Mouse (Mus musculus) ES-Bruce4 (cell line): ENCODE data around the gene Pnp2.

Source experiments
- CTCF ChIP-seq: IDR thresholded peaks from one replicate; pipeline ENCODE4 v1.8.1; 2011; ENCODE audit warnings: low read depth, low read length
- EP300 ChIP-seq: IDR thresholded peaks from 2 replicates; pipeline ENCODE4 v1.6.1; 2011; ENCODE audit warnings: low read depth, low read length; ENCODE audit not compliant: insufficient read depth
- POLR2A ChIP-seq: IDR thresholded peaks from one replicate; pipeline ENCODE4 v1.8.1; 2011; ENCODE audit warnings: low read length; ENCODE audit not compliant: insufficient read depth

GRCm38 (mm10) chr14:50987668-50988067, 31.9 kb downstream of the Pnp2 start:
- TF ChIP-seq CTCF (no peak), EP300 (no peak), POLR2A (no peak)
